Mouse (Mus musculus) E14TG2a.4 (cell line): ENCODE data around the gene Fgfrl1.

Source experiments
- CTCF ChIP-seq: conservative IDR thresholded peaks from 2 replicates; pipeline ENCODE4 v1.5.1; 2014; ENCODE audit warnings: low read length
- NANOG ChIP-seq: IDR thresholded peaks from 2 replicates; pipeline ENCODE4 v1.6.1; 2014; ENCODE audit warnings: borderline replicate concordance, low read length, mixed read lengths

DNA sequence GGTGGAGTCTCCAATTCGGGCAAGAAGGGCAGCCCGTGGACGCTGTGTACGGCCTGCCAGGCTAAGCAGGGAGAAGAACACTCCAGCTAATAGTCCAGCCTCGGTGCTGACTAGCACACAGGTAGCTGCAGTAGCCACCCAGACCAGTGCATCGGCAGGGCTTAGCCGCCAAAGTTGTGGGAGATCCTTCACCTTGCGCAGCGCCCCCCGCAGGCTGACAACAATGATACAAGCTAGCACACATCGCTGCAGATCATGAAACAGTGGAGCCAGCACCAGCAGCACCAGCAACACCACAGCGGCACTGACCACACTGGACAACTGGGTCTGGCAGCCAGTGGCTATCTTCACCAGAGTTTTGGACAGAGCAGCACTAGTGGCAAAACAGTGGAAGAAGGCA lies 20.4 kb upstream of the Fgfrl1 start:
- TF ChIP-seq CTCF (peak; percentile 24), NANOG (no peak)
